Mouse (Mus musculus): Measurements from ENCODE around the gene Bcan. TPM values are rescaled to one million over a fixed set of nuclear protein-coding genes. Genes with fewer than 3 reads are reported as not detected.

Gene Bcan
- polyA plus RNA-seq, 1 experiment = 0.95 TPM

DNA sequence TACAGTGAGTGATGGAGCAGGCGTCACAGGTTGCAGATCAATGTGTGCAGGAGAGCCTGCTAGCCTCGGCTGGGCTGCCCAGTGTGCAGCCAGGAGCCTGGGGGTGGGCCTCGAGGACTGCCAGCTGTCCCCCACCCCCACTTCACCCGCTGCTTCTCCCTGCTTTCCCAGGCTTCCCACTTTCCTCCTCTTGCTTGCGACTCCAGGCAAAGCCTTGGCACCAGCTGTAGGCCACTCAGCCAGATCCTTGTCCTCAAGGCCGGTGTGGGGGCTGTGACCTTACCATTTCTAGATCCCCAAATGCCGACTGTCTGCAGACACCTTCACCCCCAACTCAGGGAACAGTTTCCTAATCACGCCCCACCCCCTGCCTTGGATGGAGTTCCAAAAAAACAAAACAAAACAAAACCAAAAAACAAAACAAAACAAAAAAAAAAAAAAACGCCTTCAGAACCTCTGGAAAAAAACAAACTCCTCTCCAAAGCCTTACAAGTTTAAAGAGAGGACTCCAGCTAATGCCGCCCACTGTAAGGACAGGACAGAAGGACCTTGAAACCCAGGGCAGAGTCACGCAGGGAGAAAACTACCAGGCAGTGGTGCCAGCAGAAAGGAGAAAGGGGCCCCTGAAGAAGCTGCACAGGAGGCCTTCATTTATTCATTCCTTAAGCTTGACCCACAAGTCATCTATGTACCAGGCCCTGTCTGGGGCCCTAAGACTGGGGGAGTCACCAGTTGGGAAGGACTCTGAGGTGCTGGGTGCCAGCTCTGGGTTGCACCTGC is 976 bp upstream of the Bcan start:
- no peak for TF ChIP-seq CTCF (IDR thresholded peaks at IDR 0.05; ENCODE audit: control insufficient read depth, insufficient read depth, low read length)
- TF ChIP-seq POLR2A (IDR thresholded peaks at IDR 0.05; ENCODE audit: borderline replicate concordance, control insufficient read depth, low read depth, low read length) = no peak
- no peaks in the 10 kb centered on the region for H3K4me1 ChIP-seq (ENCODE audit: control insufficient read depth, insufficient read depth, low read length)
- H3K4me3 ChIP-seq (replicated peaks; ENCODE audit: control insufficient read depth, low read depth, low read length) = no peak overlapping the region
- 20% methylated on average over 11 of the region's 11 CpGs for WGBS
- no peak overlapping the region for H3K27ac ChIP-seq (ENCODE audit: control insufficient read depth, insufficient read depth, low read depth, low read length, poor library complexity)

DNA sequence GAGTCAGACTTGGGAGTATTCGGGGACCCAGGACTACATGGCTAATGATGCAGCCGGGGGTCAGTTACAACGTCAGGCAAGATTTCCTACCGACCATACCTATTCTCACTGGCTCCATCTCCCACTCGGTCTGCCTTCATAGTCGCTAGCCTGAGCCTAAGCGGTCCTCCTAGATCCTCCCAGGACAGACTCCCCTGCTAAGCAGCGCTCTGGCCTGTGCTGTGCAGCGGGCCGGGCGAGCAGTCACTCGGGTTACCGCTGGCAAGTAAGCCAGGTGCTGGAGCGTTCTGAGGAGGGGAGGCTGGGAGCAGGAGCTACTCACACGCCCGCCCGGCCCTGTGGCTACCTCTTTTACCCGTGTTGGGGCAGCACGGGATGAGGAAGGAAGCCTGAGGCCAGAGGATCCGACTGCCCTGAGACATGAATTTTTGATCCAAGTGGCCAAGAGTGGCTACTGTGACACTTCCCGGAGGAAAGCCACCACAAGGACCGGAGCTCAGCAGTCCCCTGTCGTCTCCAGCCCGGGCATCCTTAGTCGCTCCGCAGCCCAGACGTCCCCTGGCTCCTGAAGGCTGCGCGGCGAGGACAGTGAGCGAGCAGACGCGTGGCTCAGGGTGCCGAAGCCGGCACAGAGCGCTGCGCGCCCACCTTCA is 661 bp downstream of the Bcan start:
- TF ChIP-seq CTCF (IDR thresholded peaks at IDR 0.05; ENCODE audit: control insufficient read depth, insufficient read depth, low read length) (no peak), POLR2A (IDR thresholded peaks at IDR 0.05; ENCODE audit: borderline replicate concordance, control insufficient read depth, low read depth, low read length) (no peak)
- 1% methylated on average over 38 of the region's 38 CpGs for WGBS
- Histone ChIP-seq H3K4me3 (replicated peaks; ENCODE audit: control insufficient read depth, low read depth, low read length) (no peak overlapping the region), H3K4me1 (ENCODE audit: control insufficient read depth, insufficient read depth, low read length) (no peaks in the 10 kb centered on the region), H3K27ac (ENCODE audit: control insufficient read depth, insufficient read depth, low read depth, low read length, poor library complexity) (no peak overlapping the region; the same call in 1 of the 2 replicates)

- Histone ChIP-seq H3K27ac (ENCODE audit: control insufficient read depth, insufficient read depth, low read depth, low read length, poor library complexity) (no peak overlapping the region), H3K4me3 (replicated peaks; ENCODE audit: control insufficient read depth, low read depth, low read length) (no peak overlapping the region), H3K4me1 (ENCODE audit: control insufficient read depth, insufficient read depth, low read length) (no peaks in the 10 kb centered on the region; the same call in 1 of the 2 replicates)
- TF ChIP-seq POLR2A (IDR thresholded peaks at IDR 0.05; ENCODE audit: borderline replicate concordance, control insufficient read depth, low read depth, low read length) (no peak), CTCF (IDR thresholded peaks at IDR 0.05; ENCODE audit: control insufficient read depth, insufficient read depth, low read length) (no peak)
- 3% methylated on average over 7 of the region's 7 CpGs for WGBS
Measured at GRCm38 (mm10) chr3:87998747-87999146, 1.3 kb downstream of the Bcan start.

- no peaks in the 10 kb centered on the region; the same call in 1 of the 2 replicates for H3K4me1 ChIP-seq (ENCODE audit: control insufficient read depth, insufficient read depth, low read length)
- no peak overlapping the region for H3K4me3 ChIP-seq (replicated peaks; ENCODE audit: control insufficient read depth, low read depth, low read length)
- WGBS = 2% methylated on average over 49 of the region's 49 CpGs
- H3K27ac ChIP-seq (ENCODE audit: control insufficient read depth, insufficient read depth, low read depth, low read length, poor library complexity) = no peak overlapping the region
- no peak for TF ChIP-seq POLR2A (IDR thresholded peaks at IDR 0.05; ENCODE audit: borderline replicate concordance, control insufficient read depth, low read depth, low read length)
- no peak for TF ChIP-seq CTCF (IDR thresholded peaks at IDR 0.05; ENCODE audit: control insufficient read depth, insufficient read depth, low read length)
Measured at GRCm38 (mm10) chr3:87996971-87997614, 2.9 kb downstream of the Bcan start.

- H3K4me3 ChIP-seq (replicated peaks; ENCODE audit: control insufficient read depth, low read depth, low read length) = no peak overlapping the region
- WGBS = 5% methylated on average over 15 of the region's 15 CpGs
- no peak overlapping the region for H3K27ac ChIP-seq (ENCODE audit: control insufficient read depth, insufficient read depth, low read depth, low read length, poor library complexity)
- H3K4me1 ChIP-seq (ENCODE audit: control insufficient read depth, insufficient read depth, low read length) = no peaks in the 10 kb centered on the region; the same call in 1 of the 2 replicates
- TF ChIP-seq POLR2A (IDR thresholded peaks at IDR 0.05; ENCODE audit: borderline replicate concordance, control insufficient read depth, low read depth, low read length) (no peak), CTCF (IDR thresholded peaks at IDR 0.05; ENCODE audit: control insufficient read depth, insufficient read depth, low read length) (no peak)
Measured at GRCm38 (mm10) chr3:87996401-87996800, 3.6 kb downstream of the Bcan start.

GRCm38 (mm10) chr3:87995331-87995730 is 4.7 kb downstream of the Bcan start:
- 31% methylated on average over 11 of the region's 11 CpGs for WGBS
- TF ChIP-seq CTCF (IDR thresholded peaks at IDR 0.05; ENCODE audit: control insufficient read depth, insufficient read depth, low read length) = no peak
- TF ChIP-seq POLR2A (IDR thresholded peaks at IDR 0.05; ENCODE audit: borderline replicate concordance, control insufficient read depth, low read depth, low read length) = no peak
- no peaks in the 10 kb centered on the region; the same call in 1 of the 2 replicates for H3K4me1 ChIP-seq (ENCODE audit: control insufficient read depth, insufficient read depth, low read length)
- H3K4me3 ChIP-seq (replicated peaks; ENCODE audit: control insufficient read depth, low read depth, low read length) = no peak overlapping the region
- no peak overlapping the region for H3K27ac ChIP-seq (ENCODE audit: control insufficient read depth, insufficient read depth, low read depth, low read length, poor library complexity)

DNA sequence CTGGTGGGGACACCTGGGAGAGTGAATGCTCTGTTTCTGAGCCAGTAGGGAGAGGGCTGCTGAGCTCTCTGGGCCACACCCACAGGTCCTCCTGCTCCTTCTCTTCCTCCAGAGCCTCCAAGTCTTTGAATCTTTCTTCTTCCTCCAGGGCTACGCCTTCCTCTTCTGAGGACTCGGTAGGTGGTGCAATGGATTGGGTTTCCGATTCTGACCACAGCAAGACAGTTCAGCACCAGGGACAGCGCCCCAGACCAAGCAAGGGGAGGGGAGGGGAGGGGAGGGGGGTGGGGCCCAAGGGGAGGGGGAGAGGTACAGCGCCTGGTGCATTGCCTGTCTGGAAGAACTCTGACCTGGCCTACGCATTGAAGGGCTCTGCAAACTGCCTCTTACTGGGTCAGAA is 6.6 kb downstream of the Bcan start:
- Histone ChIP-seq H3K4me3 (replicated peaks; ENCODE audit: control insufficient read depth, low read depth, low read length) (no peak overlapping the region), H3K4me1 (ENCODE audit: control insufficient read depth, insufficient read depth, low read length) (no peaks in the 10 kb centered on the region; the same call in 1 of the 2 replicates), H3K27ac (ENCODE audit: control insufficient read depth, insufficient read depth, low read depth, low read length, poor library complexity) (no peak overlapping the region)
- 5% methylated on average over 5 of the region's 6 CpGs for WGBS
- TF ChIP-seq POLR2A (IDR thresholded peaks at IDR 0.05; ENCODE audit: borderline replicate concordance, control insufficient read depth, low read depth, low read length) (no peak), CTCF (IDR thresholded peaks at IDR 0.05; ENCODE audit: control insufficient read depth, insufficient read depth, low read length) (no peak)

DNA sequence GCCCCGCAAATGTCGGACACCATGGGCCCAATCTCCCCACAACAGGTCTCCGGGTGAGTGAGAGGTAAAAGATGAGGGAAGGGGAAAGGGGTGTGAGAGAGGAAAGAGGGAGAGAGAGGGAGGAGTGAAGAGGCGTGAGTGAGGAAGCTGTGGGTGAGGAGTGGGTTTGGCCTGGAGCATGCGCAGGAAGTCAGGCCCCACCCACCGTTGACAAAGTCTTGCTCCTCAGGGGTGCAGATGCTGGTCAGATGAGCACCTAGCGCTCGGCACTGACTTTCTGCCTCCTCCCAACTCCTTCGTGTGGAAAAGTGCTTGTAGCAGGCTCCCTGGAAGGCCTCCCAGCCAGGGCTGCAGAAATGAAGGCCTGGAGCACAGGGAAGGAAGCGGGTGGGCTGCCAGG is 10.1 kb downstream of the Bcan start:
- TF ChIP-seq POLR2A (IDR thresholded peaks at IDR 0.05; ENCODE audit: borderline replicate concordance, control insufficient read depth, low read depth, low read length) = no peak
- TF ChIP-seq CTCF (IDR thresholded peaks at IDR 0.05; ENCODE audit: control insufficient read depth, insufficient read depth, low read length) = no peak
- Histone ChIP-seq H3K27ac (ENCODE audit: control insufficient read depth, insufficient read depth, low read depth, low read length, poor library complexity) (no peak overlapping the region), H3K4me3 (replicated peaks; ENCODE audit: control insufficient read depth, low read depth, low read length) (no peak overlapping the region), H3K4me1 (ENCODE audit: control insufficient read depth, insufficient read depth, low read length) (no peaks in the 10 kb centered on the region; the same call in 1 of the 2 replicates)
- WGBS = 26% methylated on average over 10 of the region's 10 CpGs

Measured in bone marrow, adult 2 months (tissue).